Mouse (Mus musculus) embryonic facial prominence, embryonic 11.5 days (tissue): ENCODE results near the gene Gm3952. TPM values are rescaled to one million over a fixed set of nuclear protein-coding genes. Genes with fewer than 3 reads are reported as not detected.

Experiments
- ATAC-seq: fragments of 200-750 bp; cut with Nextera tagmentation; replicated peaks from 2 replicates; pipeline ENCODE4 v1.8.0; 2017; ENCODE audit warnings: low read depth; ENCODE audit not compliant: insufficient number of reproducible peaks, low FRiP score, low TSS enrichment
- DNase-seq: peaks from one replicate; pipeline ENCODE4 v3.0.0-alpha.2; 2015; ENCODE audit warnings: low spot score
- H3K27ac ChIP-seq: fragments of 300-500 bp; sonication (generic); replicated peaks from 2 replicates; pipeline ENCODE4 v1.5.1; 2014; ENCODE audit warnings: mild to moderate bottlenecking, low read depth, low read length, control low read depth
- H3K27me3 ChIP-seq: fragments of 300-500 bp; sonication (generic); 2 replicates; pipeline ENCODE4 v1.6.1; 2014; ENCODE audit warnings: mild to moderate bottlenecking, low read length, moderate library complexity, mixed read lengths; ENCODE audit not compliant: control insufficient read depth, insufficient read depth
- H3K36me3 ChIP-seq: fragments of 300-500 bp; sonication (generic); replicated peaks from 2 replicates; pipeline ENCODE4 v1.6.1; 2014; ENCODE audit warnings: low read depth, mild to moderate bottlenecking, low read length, moderate library complexity, mixed read lengths; ENCODE audit not compliant: control insufficient read depth, insufficient read depth
- H3K4me1 ChIP-seq: fragments of 300-500 bp; sonication (generic); 2 replicates; pipeline ENCODE4 v1.6.1; 2014; ENCODE audit warnings: low read length, mixed read lengths; ENCODE audit not compliant: control insufficient read depth, insufficient read depth
- H3K4me2 ChIP-seq: fragments of 300-500 bp; sonication (generic); 2 replicates; pipeline ENCODE4 v1.6.1; 2014; ENCODE audit warnings: low read depth, mild to moderate bottlenecking, control low read depth, low read length, moderate library complexity
- H3K4me3 ChIP-seq: fragments of 300-500 bp; sonication (generic); 2 replicates; pipeline ENCODE4 v1.5.1; 2014; ENCODE audit warnings: low read depth, low read length, control low read depth
- H3K9ac ChIP-seq: fragments of 300-500 bp; sonication (generic); replicated peaks from 2 replicates; pipeline ENCODE4 v1.6.1; 2014; ENCODE audit warnings: mild to moderate bottlenecking, control low read depth, low read length
- H3K9me3 ChIP-seq: fragments of 300-500 bp; sonication (generic); replicated peaks from 2 replicates; pipeline ENCODE4 v1.6.1; 2016; ENCODE audit warnings: mild to moderate bottlenecking, low read length, inconsistent platforms, mixed read lengths; ENCODE audit not compliant: control insufficient read depth
- WGBS: fragments of 180-500 bp; shearing (Covaris S2); extraction: QIAGEN DNeasy Blood & Tissue Kit; methylation state at CpG from one replicate; pipeline ENCODE4 v1.1.7; 2014; 5-methylcytosine and 5-hydroxymethylcytosine counted together
- polyA plus RNA-seq: library from polyadenylated mRNA; unstranded; fragments of >200 nt; fragmentation: Nextera tagmentation; extraction: Ambion mirVana; gene quantifications from 2 replicates; pipeline ENCODE4 v1.2.1, GENCODE M21; 2014

Gene Gm3952
- polyA plus RNA-seq: not detected in 2 replicates

- no peak for DNase-seq
- 83% methylated on average over 1 of the region's 1 CpGs for WGBS
- Histone ChIP-seq H3K27ac (no peak within 1 kb of the TSS), H3K4me2 (no peak within 1 kb of the TSS), H3K9me3 (no peaks in the 10 kb centered on the region), H3K9ac (no peak within 1 kb of the TSS), H3K4me1 (no peaks in the 10 kb centered on the region), H3K27me3 (no peaks in the 10 kb centered on the region), H3K36me3 (no peaks in the 10 kb centered on the region), H3K4me3 (no peak within 1 kb of the TSS)
- ATAC-seq: no peak
Measured at GRCm38 (mm10) chr8:128798594-128798993, at the start of gene Gm3952. Gm3952 (minus strand) TSS chr8:128798694.

DNA sequence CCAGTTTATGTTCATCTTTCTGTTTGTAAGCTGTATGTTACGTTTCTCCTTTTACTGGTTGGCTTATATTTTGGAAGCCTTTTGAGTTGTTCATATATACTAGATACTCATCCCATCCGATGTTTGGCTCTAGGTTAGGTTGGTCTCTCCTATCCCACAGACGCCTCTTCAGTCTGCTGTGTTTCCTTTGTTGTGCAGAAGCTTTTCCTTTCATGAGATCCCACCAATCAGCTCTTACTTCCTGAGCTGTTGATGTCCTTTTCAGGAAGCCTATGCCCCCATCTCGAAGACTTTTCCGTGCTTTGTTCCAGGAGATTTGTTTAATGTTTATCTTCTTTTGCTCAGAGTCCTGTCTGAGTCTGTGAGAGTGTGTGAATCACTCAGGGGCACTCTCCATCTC lies 45.3 kb upstream of the Gm3952 start:
- DNase-seq: no peak
- no peak overlapping the region for H3K4me2 ChIP-seq
- no peaks in the 10 kb centered on the region for H3K9me3 ChIP-seq
- H3K36me3 ChIP-seq: no peaks in the 10 kb centered on the region
- 56% methylated on average over 5 of the region's 5 CpGs for WGBS
- H3K4me1 ChIP-seq: no peaks in the 10 kb centered on the region
- no peak overlapping the region for H3K4me3 ChIP-seq
- no peak for ATAC-seq
- no peak overlapping the region for H3K9ac ChIP-seq
- H3K27me3 ChIP-seq: no peaks in the 10 kb centered on the region
- H3K27ac ChIP-seq: no peak overlapping the region

GRCm38 (mm10) chr8:128812521-128812920 lies 14.0 kb upstream of the Gm3952 start:
- 79% methylated on average over 4 of the region's 4 CpGs for WGBS
- no peak overlapping the region for H3K9ac ChIP-seq
- no peaks in the 10 kb centered on the region for H3K9me3 ChIP-seq
- H3K4me1 ChIP-seq: no peaks in the 10 kb centered on the region
- H3K27ac ChIP-seq: no peak overlapping the region
- ATAC-seq (no peak), DNase-seq (no peak)
- no peak overlapping the region for H3K4me2 ChIP-seq
- no peaks in the 10 kb centered on the region for H3K36me3 ChIP-seq
- H3K27me3 ChIP-seq: no peaks in the 10 kb centered on the region
- no peak overlapping the region for H3K4me3 ChIP-seq

DNA sequence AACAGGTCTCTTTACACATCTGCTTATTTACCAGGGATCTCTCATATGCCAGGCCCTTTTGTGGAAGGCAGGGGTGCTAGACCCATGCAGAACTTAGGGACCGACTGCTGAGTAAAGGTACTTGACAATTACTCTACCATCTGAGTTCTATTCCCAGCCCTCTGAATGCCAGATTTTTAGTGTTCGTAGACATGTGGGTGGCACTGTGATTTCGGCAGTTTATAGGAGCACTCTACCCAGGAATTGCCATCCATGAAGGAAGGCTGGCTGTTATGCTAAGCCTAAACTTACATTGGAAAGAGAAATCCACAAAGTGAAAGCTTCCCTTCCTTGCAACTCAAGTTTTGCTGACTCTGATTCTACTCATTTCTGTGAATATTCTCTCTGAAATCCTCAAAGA lies 62.8 kb downstream of the Gm3952 start:
- H3K36me3 ChIP-seq: no peaks in the 10 kb centered on the region
- WGBS: 95% methylated on average over 3 of the region's 3 CpGs

DNA sequence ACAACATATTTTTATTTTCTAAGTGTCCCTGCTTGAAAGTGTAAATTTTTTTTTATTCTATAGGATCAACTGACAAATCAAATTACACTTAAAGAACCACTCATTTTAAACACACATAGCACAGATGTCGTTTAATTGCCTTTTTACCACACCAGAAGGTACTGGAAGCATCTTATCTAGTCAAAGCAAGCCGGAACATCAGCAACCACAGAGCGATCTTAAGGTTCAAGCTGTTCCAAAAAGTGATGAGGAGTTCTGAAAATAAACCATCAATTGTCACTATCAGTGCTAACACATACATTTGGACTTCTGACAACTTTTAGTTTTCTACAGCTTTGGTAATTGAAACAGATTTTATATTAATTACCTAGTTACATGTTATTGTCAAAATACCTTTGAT lies 64.4 kb downstream of the Gm3952 start:
- ATAC-seq (no peak), DNase-seq (no peak)
- H3K27me3 ChIP-seq: no peaks in the 10 kb centered on the region
- no peaks in the 10 kb centered on the region for H3K9me3 ChIP-seq
- no peak overlapping the region for H3K27ac ChIP-seq
- WGBS: 96% methylated on average over 3 of the region's 3 CpGs
- no peak overlapping the region for H3K4me2 ChIP-seq
- H3K36me3 ChIP-seq: no peaks in the 10 kb centered on the region
- no peak overlapping the region for H3K4me3 ChIP-seq
- no peak overlapping the region for H3K9ac ChIP-seq
- no peaks in the 10 kb centered on the region for H3K4me1 ChIP-seq

More for the DNA sequence above, 62.8 kb downstream of the Gm3952 start:
- no peak for ATAC-seq
- H3K9me3 ChIP-seq: no peaks in the 10 kb centered on the region
- no peak overlapping the region for H3K9ac ChIP-seq
- no peak overlapping the region for H3K4me3 ChIP-seq
- H3K4me1 ChIP-seq: no peaks in the 10 kb centered on the region
- no peak for DNase-seq
- H3K27ac ChIP-seq: no peak overlapping the region
- H3K27me3 ChIP-seq: no peaks in the 10 kb centered on the region
- no peak overlapping the region for H3K4me2 ChIP-seq

DNA sequence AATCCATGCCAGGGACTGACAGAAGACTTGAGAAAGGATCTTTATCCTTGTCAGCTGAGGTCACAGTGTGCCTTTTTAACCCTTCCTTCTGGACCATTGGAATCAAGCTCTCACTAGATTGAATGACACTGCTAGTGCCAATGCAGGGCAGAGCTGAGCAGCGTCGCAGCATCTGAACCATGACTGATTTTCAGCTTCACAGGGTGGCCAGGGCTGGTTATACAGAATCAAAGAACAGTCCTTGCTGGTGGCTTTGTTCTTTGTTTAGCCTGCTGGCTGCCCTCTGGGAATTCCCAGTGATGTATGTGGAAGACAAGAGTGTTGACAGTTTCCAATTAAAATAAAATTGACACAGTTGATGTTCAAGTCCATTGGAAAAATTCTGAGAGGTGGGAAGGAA lies 66.2 kb downstream of the Gm3952 start:
- Histone ChIP-seq H3K4me3 (no peak overlapping the region), H3K27ac (no peak overlapping the region), H3K4me1 (no peaks in the 10 kb centered on the region), H3K27me3 (no peaks in the 10 kb centered on the region), H3K9me3 (no peaks in the 10 kb centered on the region), H3K4me2 (no peak overlapping the region), H3K9ac (no peak overlapping the region), H3K36me3 (no peaks in the 10 kb centered on the region)
- WGBS: 44% methylated on average over 2 of the region's 2 CpGs
- ATAC-seq (no peak; the same call in 1 of the 2 replicates), DNase-seq (no peak)

- ATAC-seq (no peak), DNase-seq (no peak)
- Histone ChIP-seq H3K4me3 (no peak overlapping the region), H3K27me3 (no peaks in the 10 kb centered on the region), H3K4me1 (no peaks in the 10 kb centered on the region), H3K27ac (no peak overlapping the region), H3K9me3 (no peaks in the 10 kb centered on the region), H3K9ac (no peak overlapping the region), H3K36me3 (peaks cover 4% of the 10 kb centered on the region; the same call in 1 of the 2 replicates), H3K4me2 (no peak overlapping the region)
- WGBS: 95% methylated on average over 1 of the region's 1 CpGs
Measured at GRCm38 (mm10) chr8:128727213-128727612, 71.3 kb downstream of the Gm3952 start.

DNA sequence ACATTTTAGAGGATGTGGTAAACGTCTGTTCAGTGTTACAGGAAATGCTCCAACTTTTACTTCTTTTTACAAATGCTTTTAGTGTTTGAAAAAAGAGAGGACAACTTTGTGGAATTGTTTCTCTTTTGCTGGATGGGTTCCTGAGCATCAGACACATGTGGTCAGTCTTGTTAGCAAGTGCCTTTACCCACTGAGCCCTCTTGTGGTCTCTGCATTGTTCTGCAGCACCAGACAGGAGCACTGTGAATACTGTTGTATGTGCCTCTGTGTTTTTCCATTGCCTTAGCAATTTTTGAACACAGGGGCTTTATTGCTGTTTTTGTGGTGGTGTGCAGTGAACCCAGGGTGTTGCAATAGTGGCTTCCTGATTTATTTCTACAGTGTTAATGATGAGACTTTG lies 73.7 kb downstream of the Gm3952 start:
- Histone ChIP-seq H3K27ac (no peak overlapping the region), H3K4me3 (no peak overlapping the region), H3K9me3 (no peaks in the 10 kb centered on the region), H3K36me3 (peaks cover 4% of the 10 kb centered on the region; the same call in 1 of the 2 replicates), H3K4me1 (no peaks in the 10 kb centered on the region), H3K4me2 (no peak overlapping the region), H3K27me3 (no peaks in the 10 kb centered on the region), H3K9ac (no peak overlapping the region)
- ATAC-seq (no peak), DNase-seq (peak; percentile 49)
- 59% methylated on average over 1 of the region's 1 CpGs for WGBS
